Mouse (Mus musculus) brain, embryonic 14.5 days (tissue): ENCODE data around the gene Bcas1.

Experiments
- CTCF ChIP-seq: fragments of 200-500 bp; IDR thresholded peaks from 2 replicates; pipeline ENCODE4 v1.5.1; 2012; ENCODE audit warnings: inconsistent platforms, mild to moderate bottlenecking, moderate library complexity, borderline replicate concordance; ENCODE audit not compliant: insufficient read depth, insufficient read length; ENCODE audit errors: extremely low read depth
- POLR2A ChIP-seq: fragments of 200-500 bp; IDR thresholded peaks from 2 replicates; pipeline ENCODE4 v1.6.1; 2012; ENCODE audit warnings: mild to moderate bottlenecking, inconsistent platforms, borderline replicate concordance; ENCODE audit not compliant: poor library complexity, insufficient read depth, insufficient read length, severe bottlenecking; ENCODE audit errors: extremely low read depth

GRCm38 (mm10) chr2:170316344-170316743 lies 111.3 kb downstream of the Bcas1 start:
- TF ChIP-seq CTCF, result no peak
- no peak for TF ChIP-seq POLR2A
